Mouse (Mus musculus): ENCODE measurements around the gene Pbrm1. TPM values are rescaled to one million over a fixed set of nuclear protein-coding genes. Genes with fewer than 3 reads are reported as not detected.

Gene Pbrm1
- polyA plus RNA-seq, 1 experiment from 2014 or later = 132 TPM

DNA sequence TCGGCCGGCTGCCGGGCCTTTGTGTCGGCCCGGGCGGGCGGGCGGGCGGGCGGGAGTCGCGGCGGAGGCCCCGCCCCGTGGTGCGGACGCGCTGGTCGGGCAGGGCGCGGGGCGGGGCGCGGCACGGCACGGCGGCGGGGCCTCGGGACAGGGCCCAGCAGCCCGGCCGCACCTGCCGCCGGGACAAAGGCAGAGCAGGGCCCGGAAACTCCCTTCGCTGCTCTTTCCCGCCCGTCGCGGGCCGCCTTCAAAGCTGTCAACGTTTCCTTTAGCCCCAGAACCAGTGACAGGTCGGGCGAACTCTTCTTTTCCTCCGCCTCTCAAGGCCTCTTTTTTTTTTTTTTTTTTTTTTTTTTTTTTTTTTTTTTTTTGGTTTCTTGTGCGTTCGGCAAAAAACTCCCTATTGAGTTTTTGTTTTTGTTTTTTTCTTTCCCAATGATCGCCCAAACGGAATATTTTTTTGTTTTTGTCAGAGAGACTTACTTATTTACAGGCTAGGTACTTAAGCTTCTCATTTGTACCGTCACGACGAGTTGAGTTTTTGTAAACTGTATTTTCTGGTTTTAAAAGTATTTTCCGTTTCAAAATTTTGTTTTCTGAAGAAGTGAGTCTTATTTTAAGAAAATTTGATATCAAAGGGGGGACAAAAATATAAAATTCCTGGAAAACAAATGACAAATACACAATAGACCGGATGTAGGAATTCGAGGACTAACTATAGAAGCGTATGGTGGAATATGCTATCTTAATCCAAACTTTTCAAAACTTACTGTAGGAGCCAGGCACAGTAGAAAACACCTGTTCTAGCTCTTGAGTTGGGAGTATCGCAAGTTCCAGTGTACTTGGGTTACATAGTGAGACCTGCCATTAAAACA is 630 bp downstream of the Pbrm1 start:
- peak; percentile 88 for DNase-seq (ENCODE audit: low spot score)
- Histone ChIP-seq H3K36me3 (peaks cover 62% of the 10 kb centered on the region), H3K9me3 (no peaks in the 10 kb centered on the region), H3K27me3 (ENCODE audit: insufficient read depth, poor library complexity, severe bottlenecking) (no peaks in the 10 kb centered on the region), H3K27ac (peak overlapping the region; percentile 99), H3K4me3 (peak overlapping the region; percentile 86), H3K4me1 (peaks cover 17% of the 10 kb centered on the region)
- 5% methylated on average over 50 of the region's 56 CpGs for WGBS

- H3K27me3 ChIP-seq (ENCODE audit: insufficient read depth, poor library complexity, severe bottlenecking) = no peaks in the 10 kb centered on the region
- H3K4me1 ChIP-seq = peaks cover 15% of the 10 kb centered on the region
- H3K4me3 ChIP-seq = no peak overlapping the region
- no peaks in the 10 kb centered on the region for H3K9me3 ChIP-seq
- no peak for DNase-seq (ENCODE audit: low spot score)
- no peak overlapping the region for H3K27ac ChIP-seq
- WGBS = 64% methylated on average over 1 of the region's 1 CpGs
- peaks cover 62% of the 10 kb centered on the region for H3K36me3 ChIP-seq
Measured at GRCm38 (mm10) chr14:31022579-31022978, 3.6 kb downstream of the Pbrm1 start.

- Histone ChIP-seq H3K4me1 (no peaks in the 10 kb centered on the region), H3K27me3 (ENCODE audit: insufficient read depth, poor library complexity, severe bottlenecking) (no peaks in the 10 kb centered on the region), H3K4me3 (no peak overlapping the region), H3K27ac (no peak overlapping the region), H3K36me3 (peaks cover 89% of the 10 kb centered on the region), H3K9me3 (no peaks in the 10 kb centered on the region)
- 77% methylated on average over 3 of the region's 3 CpGs for WGBS
- no peak for DNase-seq (ENCODE audit: low spot score)
Measured at GRCm38 (mm10) chr14:31025785-31026184, 6.8 kb downstream of the Pbrm1 start.

GRCm38 (mm10) chr14:31045296-31045695 is 26.4 kb downstream of the Pbrm1 start:
- H3K27ac ChIP-seq = no peak overlapping the region; the same call in 1 of the 2 replicates

DNA sequence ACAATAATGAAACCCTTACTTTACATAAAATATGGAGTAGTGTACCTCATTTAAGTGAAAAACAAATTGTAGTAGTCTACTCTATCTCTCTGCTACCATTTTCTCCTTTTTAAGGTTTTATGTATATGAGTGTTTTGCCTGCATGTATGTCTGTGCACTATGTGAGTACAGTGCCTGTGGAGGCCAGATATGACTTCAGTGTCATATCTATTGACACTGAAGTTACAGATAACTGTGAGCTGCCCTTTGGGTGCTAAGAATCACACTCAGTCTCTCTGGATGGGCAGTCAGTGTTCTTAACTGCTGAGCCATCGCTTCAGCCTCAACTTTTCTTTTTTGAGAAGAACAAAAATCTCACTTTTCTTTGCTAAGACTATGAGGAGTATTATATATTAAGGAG is 26.9 kb downstream of the Pbrm1 start:
- Histone ChIP-seq H3K27ac (no peak overlapping the region), H3K4me3 (no peak overlapping the region), H3K27me3 (ENCODE audit: insufficient read depth, poor library complexity, severe bottlenecking) (no peaks in the 10 kb centered on the region), H3K4me1 (no peaks in the 10 kb centered on the region), H3K9me3 (no peaks in the 10 kb centered on the region), H3K36me3 (peaks cover 94% of the 10 kb centered on the region)
- peak; percentile 86 for DNase-seq (ENCODE audit: low spot score)
- WGBS = 86% methylated on average over 1 of the region's 1 CpGs

More at GRCm38 (mm10) chr14:31045296-31045695, 26.4 kb downstream of the Pbrm1 start:
- no peak for DNase-seq (ENCODE audit: low spot score)
- Histone ChIP-seq H3K4me1 (no peaks in the 10 kb centered on the region), H3K4me3 (no peak overlapping the region), H3K36me3 (peaks cover 94% of the 10 kb centered on the region), H3K27me3 (ENCODE audit: insufficient read depth, poor library complexity, severe bottlenecking) (no peaks in the 10 kb centered on the region), H3K9me3 (no peaks in the 10 kb centered on the region)
- WGBS = 86% methylated on average over 5 of the region's 5 CpGs

GRCm38 (mm10) chr14:31062277-31062676 is 43.3 kb downstream of the Pbrm1 start:
- no peak overlapping the region for H3K4me3 ChIP-seq
- no peak overlapping the region for H3K27ac ChIP-seq
- no peaks in the 10 kb centered on the region for H3K27me3 ChIP-seq (ENCODE audit: insufficient read depth, poor library complexity, severe bottlenecking)
- no peaks in the 10 kb centered on the region for H3K4me1 ChIP-seq
- no peak for DNase-seq (ENCODE audit: low spot score)
- 62% methylated on average over 1 of the region's 1 CpGs for WGBS
- peaks cover 87% of the 10 kb centered on the region for H3K36me3 ChIP-seq
- no peaks in the 10 kb centered on the region for H3K9me3 ChIP-seq

- H3K27me3 ChIP-seq (ENCODE audit: insufficient read depth, poor library complexity, severe bottlenecking) = no peaks in the 10 kb centered on the region
- DNase-seq (ENCODE audit: low spot score) = no peak
- no peak overlapping the region for H3K27ac ChIP-seq
- peaks cover 88% of the 10 kb centered on the region for H3K36me3 ChIP-seq
- H3K4me1 ChIP-seq = no peaks in the 10 kb centered on the region
- no peak overlapping the region for H3K4me3 ChIP-seq
- 95% methylated on average over 4 of the region's 4 CpGs for WGBS
- H3K9me3 ChIP-seq = no peaks in the 10 kb centered on the region
Measured at GRCm38 (mm10) chr14:31069086-31069733, 50.3 kb downstream of the Pbrm1 start.

DNA sequence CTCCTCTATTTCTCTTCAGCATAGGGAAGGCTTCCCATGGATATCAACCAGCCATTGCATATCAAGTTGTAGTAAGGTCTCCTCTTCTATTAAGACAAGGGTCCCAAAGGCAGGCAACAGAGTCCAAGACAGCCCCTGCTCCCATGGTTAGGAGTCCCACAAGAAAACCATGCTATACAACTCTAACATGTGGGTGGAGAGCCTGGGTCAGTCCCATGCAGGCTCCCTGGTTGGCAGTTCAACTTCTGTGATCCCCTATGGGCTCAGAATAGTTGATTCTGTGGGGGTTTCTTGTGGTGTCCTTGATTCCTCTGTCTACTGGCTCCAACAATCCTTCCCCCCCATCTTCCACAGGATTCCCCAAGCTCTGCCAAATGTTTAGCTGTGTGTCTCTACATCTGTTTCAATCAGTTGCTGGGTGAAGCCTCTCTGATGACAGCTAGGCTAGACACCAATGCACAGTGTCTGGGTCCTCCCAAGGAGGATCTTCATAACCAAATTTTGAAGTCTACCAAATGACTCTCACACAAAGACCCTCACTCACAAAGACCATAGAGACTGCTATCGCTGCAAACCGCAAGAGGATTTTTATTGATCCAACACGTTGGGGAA is 59.8 kb downstream of the Pbrm1 start:
- H3K27me3 ChIP-seq (ENCODE audit: insufficient read depth, poor library complexity, severe bottlenecking) = no peaks in the 10 kb centered on the region
- DNase-seq (ENCODE audit: low spot score) = no peak
- H3K36me3 ChIP-seq = peaks cover 81% of the 10 kb centered on the region
- H3K4me1 ChIP-seq = no peaks in the 10 kb centered on the region
- no peaks in the 10 kb centered on the region; the same call in 1 of the 2 replicates for H3K9me3 ChIP-seq
- no peak overlapping the region for H3K4me3 ChIP-seq
- peak overlapping the region; percentile 56; the same call in 1 of the 2 replicates for H3K27ac ChIP-seq
- WGBS = 89% methylated on average over 3 of the region's 3 CpGs

GRCm38 (mm10) chr14:31079313-31080028 is 60.5 kb downstream of the Pbrm1 start:
- no peaks in the 10 kb centered on the region for H3K27me3 ChIP-seq (ENCODE audit: insufficient read depth, poor library complexity, severe bottlenecking)
- DNase-seq (ENCODE audit: low spot score) = peak; percentile 83
- WGBS = 85% methylated on average over 3 of the region's 3 CpGs
- H3K36me3 ChIP-seq = peaks cover 73% of the 10 kb centered on the region
- no peaks in the 10 kb centered on the region; the same call in 1 of the 2 replicates for H3K9me3 ChIP-seq
- H3K4me3 ChIP-seq = no peak overlapping the region
- H3K27ac ChIP-seq = no peak overlapping the region
- no peaks in the 10 kb centered on the region for H3K4me1 ChIP-seq

GRCm38 (mm10) chr14:31081147-31081546 is 62.2 kb downstream of the Pbrm1 start:
- no peaks in the 10 kb centered on the region; the same call in 1 of the 2 replicates for H3K9me3 ChIP-seq
- H3K27ac ChIP-seq = peak overlapping the region; percentile 54; the same call in 1 of the 2 replicates
- no peaks in the 10 kb centered on the region for H3K27me3 ChIP-seq (ENCODE audit: insufficient read depth, poor library complexity, severe bottlenecking)
- no peak overlapping the region for H3K4me3 ChIP-seq
- no peak for DNase-seq (ENCODE audit: low spot score)
- H3K4me1 ChIP-seq = no peaks in the 10 kb centered on the region
- H3K36me3 ChIP-seq = peaks cover 70% of the 10 kb centered on the region

DNA sequence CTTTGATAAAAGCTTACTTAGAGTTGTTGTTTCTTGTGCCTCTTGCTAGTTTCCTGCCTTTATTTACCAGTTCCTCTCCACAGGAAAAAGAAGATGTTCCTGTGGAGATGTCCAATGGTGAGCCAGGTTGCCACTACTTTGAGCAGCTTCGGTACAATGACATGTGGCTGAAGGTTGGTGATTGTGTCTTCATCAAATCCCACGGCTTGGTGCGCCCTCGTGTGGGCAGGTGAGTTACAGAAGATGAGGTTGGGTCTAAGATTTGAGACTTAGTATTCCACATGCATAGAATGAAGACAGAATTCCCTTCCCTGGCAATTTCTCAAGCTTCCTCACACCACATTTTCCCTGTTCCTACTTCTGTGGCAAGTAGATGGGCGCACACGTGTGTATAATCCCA is 68.5 kb downstream of the Pbrm1 start:
- Histone ChIP-seq H3K27ac (no peak overlapping the region), H3K36me3 (peaks cover 82% of the 10 kb centered on the region), H3K27me3 (ENCODE audit: insufficient read depth, poor library complexity, severe bottlenecking) (no peaks in the 10 kb centered on the region), H3K9me3 (no peaks in the 10 kb centered on the region), H3K4me1 (no peaks in the 10 kb centered on the region), H3K4me3 (no peak overlapping the region)
- 83% methylated on average over 6 of the region's 6 CpGs for WGBS
- no peak for DNase-seq (ENCODE audit: low spot score)

- no peaks in the 10 kb centered on the region for H3K4me1 ChIP-seq
- no peaks in the 10 kb centered on the region for H3K9me3 ChIP-seq
- H3K27ac ChIP-seq = no peak overlapping the region
- WGBS = 96% methylated on average over 2 of the region's 2 CpGs
- no peak overlapping the region for H3K4me3 ChIP-seq
- H3K36me3 ChIP-seq = peaks cover 82% of the 10 kb centered on the region
- no peaks in the 10 kb centered on the region for H3K27me3 ChIP-seq (ENCODE audit: insufficient read depth, poor library complexity, severe bottlenecking)
- DNase-seq (ENCODE audit: low spot score) = no peak
Measured at GRCm38 (mm10) chr14:31088515-31088914, 69.6 kb downstream of the Pbrm1 start.

Data from heart, embryonic 10.5 days (tissue).